Mouse (Mus musculus): ENCODE measurements around the gene Cass4. TPM values are rescaled to one million over a fixed set of nuclear protein-coding genes. Genes with fewer than 3 reads are reported as not detected.

The Cass4 gene
- total and polyA plus RNA-seq, 3 experiments, result 0.35 to 5.5 TPM; not detected in 1

DNA sequence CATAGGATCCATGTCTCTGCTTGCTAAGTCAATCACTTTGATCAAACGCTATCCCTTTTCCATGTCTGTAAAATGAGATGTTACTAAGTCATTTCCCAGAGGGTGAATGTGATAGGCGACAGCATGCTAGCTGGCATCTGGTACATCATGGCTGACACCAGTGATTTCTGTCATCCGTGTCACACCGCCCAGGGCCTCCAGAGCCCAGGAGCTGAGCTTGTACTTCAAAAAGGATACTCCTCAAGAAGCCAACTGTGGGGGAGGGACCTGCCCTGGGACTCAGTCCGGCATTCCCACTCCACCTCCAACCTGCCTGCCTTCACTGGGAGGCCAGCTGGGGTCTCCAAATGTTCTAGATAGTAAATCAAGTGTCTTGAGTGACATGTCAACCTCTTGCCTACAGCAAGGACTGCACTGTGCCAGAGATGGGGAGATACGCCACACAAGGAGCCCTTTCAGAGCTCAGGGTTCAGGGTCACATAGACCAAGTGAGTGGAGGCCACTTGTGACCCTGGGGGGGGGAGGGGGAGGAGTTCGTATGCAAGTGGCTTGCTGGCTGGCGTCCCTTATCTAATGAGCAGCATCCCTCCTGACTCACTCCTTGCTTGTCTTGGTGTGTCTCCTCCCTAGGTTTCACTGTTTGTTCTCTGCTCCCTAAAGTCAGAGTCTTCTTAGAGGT is 46.5 kb upstream of the Cass4 start:
- H3K36me3 ChIP-seq (ENCODE audit: control insufficient read depth in 1 of 2, insufficient read depth in 2 of 2, low read length in 2 of 2), result peaks cover 0 to 24% of the 10 kb centered on the region in 2 experiments; a peak in 2 of 4 replicates
- DNase-seq (ENCODE audit: low read depth, low spot score), result peak; percentile 74
- H3K4me3 ChIP-seq (ENCODE audit: control insufficient read depth in 1 of 2, insufficient read depth in 1 of 2, low read depth in 2 of 2, low read length in 2 of 2), result peak overlapping the region; percentile 64 to 70; a peak in 1 of 4 replicates
- H3K9ac ChIP-seq (ENCODE audit: control insufficient read depth, low read depth, low read length, poor library complexity, severe bottlenecking), result no peak overlapping the region
- H3K27me3 ChIP-seq (ENCODE audit: control insufficient read depth in 1 of 2, insufficient read depth in 2 of 2, low read length in 2 of 2), result no peaks in the 10 kb centered on the region
- H3K27ac ChIP-seq (ENCODE audit: control insufficient read depth, low read depth, low read length), result no peak overlapping the region; the same call in 1 of the 2 replicates
- peaks cover 10 to 31% of the 10 kb centered on the region in 2 experiments for H3K4me1 ChIP-seq (ENCODE audit: control insufficient read depth in 1 of 2, insufficient read depth in 2 of 2, low read length in 2 of 2)
- TF ChIP-seq KAT2A (conservative IDR thresholded peaks at IDR 0.05; ENCODE audit: low read depth, low read length) (no peak), ZC3H11A (IDR thresholded peaks at IDR 0.05; ENCODE audit: low read depth, low read length) (no peak), EP300 (IDR thresholded peaks at IDR 0.05; ENCODE audit: low read depth in 1 of 2, low read length in 2 of 2) (peak; percentile 26 to 46; a peak in 2 of 4 replicates), CHD2 (IDR thresholded peaks at IDR 0.05; ENCODE audit: low read length) (no peak), NELFE (IDR thresholded peaks at IDR 0.05; ENCODE audit: low read depth, low read length) (no peak), TAL1 (IDR thresholded peaks at IDR 0.05; ENCODE audit: low read length) (peak; percentile 55), JUND (IDR thresholded peaks at IDR 0.05; ENCODE audit: low read depth, low read length) (no peak; the same call in 1 of the 2 replicates), ETS1 (IDR thresholded peaks at IDR 0.05; ENCODE audit: low read depth, low read length) (peak; percentile 25; the same call in 1 of the 2 replicates), GATA1 (IDR thresholded peaks at IDR 0.05; ENCODE audit: low read depth, low read length) (peak; percentile 69), TCF12 (IDR thresholded peaks at IDR 0.05; ENCODE audit: low read depth, low read length) (no peak)
- H3K9me3 ChIP-seq (replicated peaks; ENCODE audit: insufficient read depth, low read length), result no peaks in the 10 kb centered on the region
- H3K79me2 ChIP-seq (ENCODE audit: control insufficient read depth, insufficient read depth, low read length, poor library complexity), result no peaks in the 10 kb centered on the region; the same call in 1 of the 2 replicates

DNA sequence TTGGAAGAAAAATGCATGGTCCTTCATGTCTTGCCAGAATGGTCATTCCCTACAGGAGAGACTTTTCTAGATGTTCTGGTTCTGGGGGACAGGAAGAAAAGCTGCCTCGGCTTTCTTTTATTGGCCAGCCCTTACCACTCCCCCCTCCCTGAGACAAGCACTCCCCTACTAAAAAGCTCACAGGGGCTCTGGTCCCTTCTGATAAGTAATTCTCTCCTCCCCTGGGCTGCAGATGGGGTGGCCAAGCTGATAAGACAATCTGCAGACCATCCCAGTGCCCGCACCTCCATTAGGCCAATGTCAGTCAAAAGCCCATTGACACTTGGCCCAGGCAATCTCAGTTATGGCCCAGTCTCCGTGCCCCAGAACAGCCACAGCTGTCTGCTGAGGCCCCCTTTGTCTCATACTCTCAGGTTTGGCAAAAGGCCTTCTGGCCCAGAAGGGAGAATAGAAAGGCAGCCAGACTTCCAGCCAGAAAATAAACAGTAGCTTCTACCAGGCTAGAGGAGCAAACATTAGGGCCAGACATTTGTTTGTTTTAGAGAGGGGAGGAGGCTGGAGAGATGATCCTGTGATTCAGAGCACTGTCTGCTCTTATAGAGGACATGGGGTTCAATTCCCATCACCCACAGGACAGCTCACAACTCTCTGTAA is 45.2 kb upstream of the Cass4 start:
- Histone ChIP-seq H3K9ac (ENCODE audit: control insufficient read depth, low read depth, low read length, poor library complexity, severe bottlenecking) (no peak overlapping the region), H3K79me2 (ENCODE audit: control insufficient read depth, insufficient read depth, low read length, poor library complexity) (no peaks in the 10 kb centered on the region; the same call in 1 of the 2 replicates)
- peak; percentile 50 for TF ChIP-seq RCOR1 (IDR thresholded peaks at IDR 0.05; ENCODE audit: low read depth, low read length)
- TF ChIP-seq SMC3 (IDR thresholded peaks at IDR 0.05; ENCODE audit: low read depth, low read length), result no peak; the same call in 1 of the 2 replicates
- TF ChIP-seq USF2 (IDR thresholded peaks at IDR 0.05; ENCODE audit: borderline replicate concordance in 1 of 2, insufficient read depth in 1 of 2, low read depth in 1 of 2, low read length in 2 of 2), result no peak
- TF ChIP-seq GATA1 (IDR thresholded peaks at IDR 0.05; ENCODE audit: low read depth, low read length), result peak; percentile 80
- peak; percentile 92 for TF ChIP-seq TCF12 (IDR thresholded peaks at IDR 0.05; ENCODE audit: low read depth, low read length)
- TF ChIP-seq ETS1 (IDR thresholded peaks at IDR 0.05; ENCODE audit: low read depth, low read length), result peak; percentile 53; the same call in 1 of the 2 replicates
- no peak for TF ChIP-seq POLR2AphosphoS2 (IDR thresholded peaks at IDR 0.05; ENCODE audit: low read length)
- no peak for TF ChIP-seq NELFE (IDR thresholded peaks at IDR 0.05; ENCODE audit: low read depth, low read length)
- no peak for TF ChIP-seq MYC (IDR thresholded peaks at IDR 0.05; ENCODE audit: low read depth, low read length)
- TF ChIP-seq POLR2A (IDR thresholded peaks at IDR 0.05; ENCODE audit: control insufficient read depth in 1 of 2, insufficient read depth in 1 of 2, low read depth in 1 of 2, low read length in 2 of 2, poor library complexity in 1 of 2), result no peak
- no peak for TF ChIP-seq GABPA (IDR thresholded peaks at IDR 0.05; ENCODE audit: low read depth, low read length)
- TF ChIP-seq RAD21 (IDR thresholded peaks at IDR 0.05; ENCODE audit: low read depth, low read length), result no peak
- TF ChIP-seq CTCF (IDR thresholded peaks at IDR 0.05 in 2 of 3, conservative IDR thresholded peaks at IDR 0.05 in 1 of 3; ENCODE audit: control insufficient read depth in 1 of 3, insufficient read depth in 1 of 3, low read depth in 2 of 3, low read length in 3 of 3, poor library complexity in 1 of 3, severe bottlenecking in 1 of 3), result no peak
- TF ChIP-seq ELF1 (IDR thresholded peaks at IDR 0.05; ENCODE audit: low read depth, low read length), result no peak
- TF ChIP-seq MYB (IDR thresholded peaks at IDR 0.05; ENCODE audit: low read depth, low read length), result no peak
- no peak for TF ChIP-seq KAT2A (conservative IDR thresholded peaks at IDR 0.05; ENCODE audit: low read depth, low read length)
- TF ChIP-seq SIN3A (IDR thresholded peaks at IDR 0.05; ENCODE audit: low read length), result no peak
- TF ChIP-seq TAL1 (IDR thresholded peaks at IDR 0.05; ENCODE audit: low read length), result peak; percentile 91
- no peak for TF ChIP-seq E2F4 (IDR thresholded peaks at IDR 0.05; ENCODE audit: borderline replicate concordance, low read depth, low read length)
- TF ChIP-seq TBP (IDR thresholded peaks at IDR 0.05; ENCODE audit: low read depth, low read length), result no peak
- no peak for TF ChIP-seq ZC3H11A (IDR thresholded peaks at IDR 0.05; ENCODE audit: low read depth, low read length)
- no peak for TF ChIP-seq HCFC1 (IDR thresholded peaks at IDR 0.05; ENCODE audit: low read depth, low read length)
- no peak for TF ChIP-seq BHLHE40 (IDR thresholded peaks at IDR 0.05; ENCODE audit: borderline replicate concordance, low read depth, low read length)
- no peak for TF ChIP-seq JUND (IDR thresholded peaks at IDR 0.05; ENCODE audit: low read depth, low read length)
- no peak for TF ChIP-seq MXI1 (IDR thresholded peaks at IDR 0.05; ENCODE audit: low read depth, low read length)
- TF ChIP-seq USF1 (IDR thresholded peaks at IDR 0.05; ENCODE audit: low read depth, low read length), result no peak

More for the DNA sequence above, 45.2 kb upstream of the Cass4 start:
- peaks cover 0 to 24% of the 10 kb centered on the region in 2 experiments; a peak in 2 of 4 replicates for H3K36me3 ChIP-seq (ENCODE audit: control insufficient read depth in 1 of 2, insufficient read depth in 2 of 2, low read length in 2 of 2)
- peak; percentile 61 for DNase-seq (ENCODE audit: low read depth, low spot score)
- H3K27ac ChIP-seq (ENCODE audit: control insufficient read depth, low read depth, low read length), result peak overlapping the region; percentile 50
- peaks cover 10 to 31% of the 10 kb centered on the region in 2 experiments for H3K4me1 ChIP-seq (ENCODE audit: control insufficient read depth in 1 of 2, insufficient read depth in 2 of 2, low read length in 2 of 2)
- no peak overlapping the region for H3K4me3 ChIP-seq (ENCODE audit: control insufficient read depth in 1 of 2, insufficient read depth in 1 of 2, low read depth in 2 of 2, low read length in 2 of 2)
- no peaks in the 10 kb centered on the region for H3K9me3 ChIP-seq (replicated peaks; ENCODE audit: insufficient read depth, low read length)
- no peaks in the 10 kb centered on the region for H3K27me3 ChIP-seq (ENCODE audit: control insufficient read depth in 1 of 2, insufficient read depth in 2 of 2, low read length in 2 of 2)

Data from MEL (cell line).